Mouse (Mus musculus) forebrain, embryonic 10.5 days (tissue): ENCODE results near the gene Dgat2. TPM values are rescaled to one million over a fixed set of nuclear protein-coding genes. Genes with fewer than 3 reads are reported as not detected.

Experiments used
- DNase-seq: peaks from one replicate; pipeline ENCODE4 v3.0.0-alpha.2; 2017; ENCODE audit warnings: low spot score; ENCODE audit errors: extremely low spot score
- H3K27ac ChIP-seq: fragments of 300-500 bp; sonication (generic); 2 replicates; pipeline ENCODE4 v1.5.1; 2016; ENCODE audit warnings: mild to moderate bottlenecking
- H3K27me3 ChIP-seq: fragments of 300-500 bp; sonication (generic); 2 replicates; pipeline ENCODE4 v1.6.1; 2016; ENCODE audit warnings: mild to moderate bottlenecking; ENCODE audit not compliant: poor library complexity, severe bottlenecking
- H3K36me3 ChIP-seq: fragments of 300-500 bp; sonication (generic); replicated peaks from 2 replicates; pipeline ENCODE4 v1.6.1; 2016; ENCODE audit warnings: mild to moderate bottlenecking, moderate library complexity
- H3K4me1 ChIP-seq: fragments of 300-500 bp; sonication (generic); 2 replicates; pipeline ENCODE4 v1.6.1; 2016
- H3K4me3 ChIP-seq: fragments of 300-500 bp; sonication (generic); 2 replicates; pipeline ENCODE4 v1.5.1; 2016; ENCODE audit warnings: mild to moderate bottlenecking, moderate library complexity
- H3K9me3 ChIP-seq: fragments of 300-500 bp; sonication (generic); 2 replicates; pipeline ENCODE4 v1.6.1; 2016; ENCODE audit warnings: mild to moderate bottlenecking, moderate library complexity
- WGBS: fragments of 180-500 bp; shearing (Covaris S2); methylation state at CpG from one replicate; pipeline ENCODE4 v1.1.7; 2016; 5-methylcytosine and 5-hydroxymethylcytosine counted together
- polyA plus RNA-seq: library from polyadenylated mRNA; unstranded; fragments of >200 nt; fragmentation: Nextera tagmentation; extraction: Ambion mirVana; gene quantifications from 2 replicates; pipeline ENCODE4 v1.2.1, GENCODE M21; 2016

Gene Dgat2
- 12.3 and 14.8 TPM in 2 replicates for polyA plus RNA-seq

DNA sequence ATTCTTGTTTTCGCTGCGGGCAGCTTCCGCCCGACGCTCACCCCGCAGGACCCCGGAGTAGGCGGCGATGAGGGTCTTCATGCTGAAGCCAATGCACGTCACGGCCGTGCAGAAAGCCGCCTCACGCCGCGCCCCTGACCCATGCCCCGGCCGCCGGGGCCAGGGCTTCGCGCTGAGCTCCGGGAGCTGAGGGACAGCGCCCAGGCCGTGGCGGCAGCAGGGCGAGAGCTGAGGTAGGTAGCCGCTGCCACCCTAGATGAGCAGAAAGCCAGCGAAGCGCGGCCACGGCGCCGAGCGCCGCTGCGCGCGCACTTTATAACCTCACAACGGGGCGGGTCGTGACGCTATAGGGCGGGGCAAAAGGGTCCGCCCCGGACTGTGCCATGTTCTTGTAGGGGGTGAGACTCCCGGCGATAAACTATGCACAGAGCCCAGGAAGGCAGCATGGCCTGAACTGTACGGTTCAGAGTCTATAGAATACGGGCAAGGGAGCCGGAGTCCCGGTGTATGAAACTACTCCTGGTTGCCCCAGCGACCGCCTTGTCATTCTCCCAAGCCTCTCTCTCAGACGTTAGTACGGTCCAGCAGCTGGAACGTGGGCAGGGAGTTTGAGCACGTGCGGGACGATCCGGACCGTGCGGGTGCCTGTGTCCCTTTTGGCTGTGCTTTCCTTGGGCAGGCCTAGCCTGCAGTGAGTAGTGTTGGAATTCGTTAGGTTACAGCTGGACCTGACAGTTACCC is at the start of gene Dgat2:
Gene Dgat2 (minus strand): TSS at position 288 of the 741 bp plus-strand sequence.
- Histone ChIP-seq H3K9me3 (no peaks in the 10 kb centered on the region), H3K27ac (peak within 1 kb of the TSS; percentile 97), H3K27me3 (peaks cover 28% of the 10 kb centered on the region), H3K4me3 (peak within 1 kb of the TSS; percentile 79), H3K4me1 (peaks cover 30% of the 10 kb centered on the region), H3K36me3 (no peaks in the 10 kb centered on the region)
- under 1% methylated on average over 63 of the region's 63 CpGs for WGBS
- DNase-seq: peak; percentile 94

GRCm38 (mm10) chr7:99230061-99230747 is 47.7 kb upstream of the Dgat2 start:
- DNase-seq: no peak
- H3K9me3 ChIP-seq: no peaks in the 10 kb centered on the region
- H3K4me1 ChIP-seq: peaks cover 24% of the 10 kb centered on the region
- no peak overlapping the region for H3K27ac ChIP-seq
- no peak overlapping the region for H3K4me3 ChIP-seq
- no peaks in the 10 kb centered on the region for H3K27me3 ChIP-seq
- H3K36me3 ChIP-seq: peaks cover 26% of the 10 kb centered on the region
- 77% methylated on average over 7 of the region's 7 CpGs for WGBS

DNA sequence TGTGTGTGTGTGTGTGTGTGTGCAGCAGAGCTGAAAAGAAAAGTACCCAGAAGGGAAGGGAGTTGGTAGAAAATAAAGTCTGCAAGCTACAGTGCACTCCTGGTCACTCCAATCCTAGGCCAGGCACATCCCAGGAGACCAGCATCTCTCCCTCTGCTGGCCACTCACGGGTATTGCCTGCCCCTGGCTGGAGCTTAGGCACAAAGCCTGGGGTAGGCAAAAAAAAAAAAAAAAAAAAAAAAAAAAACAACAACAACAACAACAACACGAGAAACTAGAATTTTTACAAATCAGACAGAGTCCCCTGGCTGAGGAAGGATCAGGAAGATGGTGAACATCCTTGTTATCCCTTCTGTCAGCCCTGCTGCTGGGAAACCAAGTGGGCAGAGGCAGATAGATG is 46.9 kb upstream of the Dgat2 start:
- DNase-seq: peak; percentile 60
- 0 out of 2 replicates have a peak overlapping the region, but pooled peaks have one; percentile 3 for H3K27ac ChIP-seq
- WGBS: 14% methylated on average over 2 of the region's 2 CpGs
- no peak overlapping the region for H3K4me3 ChIP-seq
- peaks cover 26% of the 10 kb centered on the region for H3K36me3 ChIP-seq
- peaks cover 16% of the 10 kb centered on the region for H3K4me1 ChIP-seq
- no peaks in the 10 kb centered on the region for H3K27me3 ChIP-seq
- H3K9me3 ChIP-seq: no peaks in the 10 kb centered on the region

- H3K27me3 ChIP-seq: no peaks in the 10 kb centered on the region
- 0 out of 2 replicates have a peak overlapping the region, but pooled peaks have one; percentile 3 for H3K27ac ChIP-seq
- H3K4me1 ChIP-seq: peaks cover 13% of the 10 kb centered on the region; the same call in 1 of the 2 replicates
- H3K36me3 ChIP-seq: peaks cover 26% of the 10 kb centered on the region
- H3K4me3 ChIP-seq: no peak overlapping the region
- 83% methylated on average over 8 of the region's 8 CpGs for WGBS
- no peak for DNase-seq
- no peaks in the 10 kb centered on the region for H3K9me3 ChIP-seq
Observed at GRCm38 (mm10) chr7:99228825-99229224, 46.3 kb upstream of the Dgat2 start.

GRCm38 (mm10) chr7:99227267-99227666 is 44.7 kb upstream of the Dgat2 start:
- H3K9me3 ChIP-seq: no peaks in the 10 kb centered on the region
- H3K36me3 ChIP-seq: peaks cover 30% of the 10 kb centered on the region
- WGBS: 97% methylated on average over 4 of the region's 4 CpGs
- no peak overlapping the region for H3K4me3 ChIP-seq
- no peak overlapping the region for H3K27ac ChIP-seq
- H3K4me1 ChIP-seq: peaks cover 13% of the 10 kb centered on the region; the same call in 1 of the 2 replicates
- H3K27me3 ChIP-seq: no peaks in the 10 kb centered on the region
- DNase-seq: no peak

- Histone ChIP-seq H3K4me1 (peaks cover 13% of the 10 kb centered on the region; the same call in 1 of the 2 replicates), H3K4me3 (no peak overlapping the region), H3K27ac (no peak overlapping the region), H3K36me3 (peaks cover 30% of the 10 kb centered on the region), H3K27me3 (no peaks in the 10 kb centered on the region), H3K9me3 (no peaks in the 10 kb centered on the region)
- WGBS: 95% methylated on average over 10 of the region's 10 CpGs
- no peak for DNase-seq
Observed at GRCm38 (mm10) chr7:99226662-99227061, 44.1 kb upstream of the Dgat2 start.

DNA sequence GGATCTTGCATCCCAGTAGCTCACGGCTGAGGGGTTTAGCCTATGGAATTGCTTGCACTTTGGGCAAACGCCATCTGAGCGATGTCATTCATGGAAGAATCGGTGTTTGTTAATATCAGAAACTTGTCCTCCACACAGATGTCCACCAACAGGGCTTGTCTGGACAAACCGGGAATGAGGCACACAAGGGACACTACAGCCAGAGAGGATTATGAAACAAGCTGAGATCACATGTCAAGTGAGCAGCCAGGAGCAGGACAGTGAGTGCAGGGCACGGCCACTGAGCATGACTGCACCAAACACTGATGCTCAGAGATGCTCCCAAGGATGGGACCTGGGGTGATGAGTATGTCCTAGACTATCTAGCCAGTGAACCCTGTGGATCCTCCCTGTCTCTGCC is 42.9 kb upstream of the Dgat2 start:
- 85% methylated on average over 6 of the region's 6 CpGs for WGBS
- Histone ChIP-seq H3K27ac (no peak overlapping the region), H3K4me3 (no peak overlapping the region), H3K9me3 (no peaks in the 10 kb centered on the region), H3K27me3 (no peaks in the 10 kb centered on the region), H3K36me3 (peaks cover 27% of the 10 kb centered on the region), H3K4me1 (peaks cover 14% of the 10 kb centered on the region; the same call in 1 of the 2 replicates)
- DNase-seq: no peak

DNA sequence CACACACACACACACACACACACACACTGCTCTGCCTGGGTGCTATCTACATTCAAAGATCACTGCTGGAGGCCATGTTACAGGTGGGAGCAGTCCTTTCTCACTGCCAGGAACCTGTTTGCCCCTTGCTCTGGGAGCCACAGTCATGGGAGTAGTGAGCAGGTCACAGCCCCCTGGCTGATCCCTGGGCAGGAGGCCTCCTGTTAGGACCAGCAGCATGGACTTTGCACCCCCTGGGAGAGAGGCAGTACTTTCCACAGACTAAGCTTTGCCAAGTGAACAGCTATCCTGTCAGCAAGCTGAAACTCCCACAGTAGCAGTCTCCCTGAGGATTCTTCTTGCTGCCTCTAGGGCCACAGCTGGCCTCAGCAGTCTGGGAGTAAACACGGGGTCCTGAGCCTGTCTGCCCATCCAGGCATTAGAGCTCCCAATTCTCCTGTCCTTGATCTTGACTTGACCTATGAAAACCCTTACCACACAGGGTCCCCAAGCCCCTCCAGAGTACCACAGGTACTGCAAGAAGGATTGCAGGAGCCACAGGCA is 42.2 kb upstream of the Dgat2 start:
- Histone ChIP-seq H3K9me3 (no peaks in the 10 kb centered on the region), H3K36me3 (peaks cover 32% of the 10 kb centered on the region), H3K27ac (peak overlapping the region; percentile 12; the same call in 1 of the 2 replicates), H3K4me3 (no peak overlapping the region), H3K4me1 (peaks cover 14% of the 10 kb centered on the region), H3K27me3 (no peaks in the 10 kb centered on the region)
- 64% methylated on average over 1 of the region's 1 CpGs for WGBS
- no peak for DNase-seq

- no peak for DNase-seq
- H3K9me3 ChIP-seq: no peaks in the 10 kb centered on the region
- H3K4me1 ChIP-seq: peaks cover 15% of the 10 kb centered on the region
- H3K4me3 ChIP-seq: no peak overlapping the region
- peak overlapping the region; percentile 12; the same call in 1 of the 2 replicates for H3K27ac ChIP-seq
- 70% methylated on average over 7 of the region's 7 CpGs for WGBS
- H3K36me3 ChIP-seq: peaks cover 36% of the 10 kb centered on the region
- no peaks in the 10 kb centered on the region for H3K27me3 ChIP-seq
Observed at GRCm38 (mm10) chr7:99224225-99224624, 41.7 kb upstream of the Dgat2 start.

DNA sequence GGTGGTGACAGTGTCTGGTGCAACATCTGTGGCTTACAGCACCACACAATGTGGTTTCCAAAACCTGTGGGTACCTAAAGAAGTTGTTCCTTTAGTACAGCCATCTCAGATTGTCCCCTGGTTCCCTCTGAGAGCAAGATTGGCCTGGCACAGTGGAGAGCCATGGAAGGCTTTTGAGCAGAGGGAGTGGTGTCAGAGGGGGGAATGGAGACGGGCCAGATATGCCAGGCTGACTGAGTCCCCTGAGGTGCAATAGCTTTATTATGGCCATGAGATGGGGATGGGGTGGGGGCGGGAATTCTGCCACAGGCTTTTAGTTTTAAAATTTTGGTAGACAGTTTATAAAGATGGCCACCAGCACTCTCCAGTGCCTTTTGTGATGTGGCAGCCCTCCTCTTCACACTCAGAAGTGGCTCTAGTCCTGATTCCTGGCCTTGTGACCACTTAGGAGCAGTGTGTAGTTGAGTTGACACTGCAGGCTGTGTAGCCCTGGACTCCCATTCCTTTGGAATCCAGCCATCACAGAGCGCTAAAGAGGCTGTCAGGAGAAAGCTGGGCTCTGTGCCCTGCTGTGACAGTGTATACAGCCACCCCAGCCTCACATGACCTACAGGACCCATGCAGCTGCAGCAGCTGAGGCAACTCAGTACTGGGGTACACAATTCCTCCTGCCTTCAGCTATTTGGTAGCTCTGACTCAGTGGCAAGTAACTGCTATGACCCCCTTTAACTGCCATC is 35.0 kb upstream of the Dgat2 start:
- no peaks in the 10 kb centered on the region for H3K9me3 ChIP-seq
- no peak for DNase-seq

DNA sequence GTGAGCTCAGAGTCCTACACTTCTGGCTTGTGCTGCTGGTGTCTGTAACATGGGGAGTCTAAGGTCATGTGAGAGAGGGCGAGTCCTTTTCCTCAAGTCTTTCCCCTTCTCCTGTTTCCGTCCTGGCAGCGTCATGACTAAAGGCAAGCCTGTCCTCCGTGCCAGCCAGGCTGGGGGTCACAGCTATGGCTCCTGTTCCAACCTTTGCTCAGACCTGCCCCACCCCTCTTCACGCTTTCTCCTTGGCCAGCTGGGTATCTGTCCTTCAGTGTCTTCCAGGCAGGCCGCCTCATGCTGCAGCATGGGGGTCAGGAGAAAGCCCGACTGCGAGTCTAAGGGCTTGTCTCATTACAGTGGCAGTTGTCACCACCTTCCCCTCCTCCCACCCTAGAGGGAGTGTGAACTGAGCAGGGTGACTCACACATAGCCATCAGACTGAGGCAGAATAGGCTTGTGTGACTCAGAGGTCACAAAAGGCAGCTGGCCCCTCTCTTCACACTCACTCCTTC is 32.9 kb upstream of the Dgat2 start:
- no peak overlapping the region for H3K4me3 ChIP-seq
- no peaks in the 10 kb centered on the region for H3K27me3 ChIP-seq
- H3K4me1 ChIP-seq: peaks cover 28% of the 10 kb centered on the region
- no peak for DNase-seq
- WGBS: 86% methylated on average over 8 of the region's 8 CpGs
- peaks cover 12% of the 10 kb centered on the region; the same call in 1 of the 2 replicates for H3K36me3 ChIP-seq
- peak overlapping the region; percentile 33; the same call in 1 of the 2 replicates for H3K27ac ChIP-seq
- H3K9me3 ChIP-seq: no peaks in the 10 kb centered on the region

More for the DNA sequence above, 35.0 kb upstream of the Dgat2 start:
- Histone ChIP-seq H3K27me3 (no peaks in the 10 kb centered on the region), H3K4me3 (no peak overlapping the region), H3K4me1 (peaks cover 30% of the 10 kb centered on the region), H3K36me3 (peaks cover 21% of the 10 kb centered on the region), H3K27ac (no peak overlapping the region)
- 79% methylated on average over 3 of the region's 3 CpGs for WGBS

- Histone ChIP-seq H3K27me3 (no peaks in the 10 kb centered on the region), H3K9me3 (no peaks in the 10 kb centered on the region), H3K27ac (peak overlapping the region; percentile 33), H3K4me3 (no peak overlapping the region), H3K4me1 (peaks cover 21% of the 10 kb centered on the region), H3K36me3 (peaks cover 7% of the 10 kb centered on the region; the same call in 1 of the 2 replicates)
- 85% methylated on average over 10 of the region's 10 CpGs for WGBS
- no peak for DNase-seq
Observed at GRCm38 (mm10) chr7:99214621-99215185, 32.2 kb upstream of the Dgat2 start.
